Mouse (Mus musculus) midbrain, embryonic 15.5 days (tissue): ENCODE measurements around the gene B3gat1. TPM values are rescaled to one million over a fixed set of nuclear protein-coding genes. Genes with fewer than 3 reads are reported as not detected.

Experiments used
- ATAC-seq: fragments of 200-750 bp; cut with Nextera tagmentation; replicated peaks from 2 replicates; pipeline ENCODE4 v1.8.0; 2017; ENCODE audit warnings: moderate TSS enrichment
- H3K27ac ChIP-seq: fragments of 300-500 bp; sonication (generic); 2 replicates; pipeline ENCODE4 v1.5.1; 2015; ENCODE audit warnings: mild to moderate bottlenecking, inconsistent platforms
- H3K27me3 ChIP-seq: fragments of 300-500 bp; sonication (generic); replicated peaks from 2 replicates; pipeline ENCODE4 v1.6.1; 2015; ENCODE audit warnings: inconsistent platforms
- H3K36me3 ChIP-seq: fragments of 300-500 bp; sonication (generic); replicated peaks from 2 replicates; pipeline ENCODE4 v1.6.1; 2015; ENCODE audit warnings: inconsistent platforms
- H3K4me1 ChIP-seq: fragments of 300-500 bp; sonication (generic); 2 replicates; pipeline ENCODE4 v1.6.1; 2015; ENCODE audit warnings: inconsistent platforms
- H3K4me2 ChIP-seq: fragments of 300-500 bp; sonication (generic); 2 replicates; pipeline ENCODE4 v1.6.1; 2015; ENCODE audit warnings: inconsistent platforms, mild to moderate bottlenecking, moderate library complexity
- H3K4me3 ChIP-seq: fragments of 300-500 bp; sonication (generic); 2 replicates; pipeline ENCODE4 v1.5.1; 2015; ENCODE audit warnings: mild to moderate bottlenecking, inconsistent platforms
- H3K9ac ChIP-seq: fragments of 300-500 bp; sonication (generic); 2 replicates; pipeline ENCODE4 v1.6.1; 2015; ENCODE audit warnings: mild to moderate bottlenecking, inconsistent platforms
- H3K9me3 ChIP-seq: fragments of 300-500 bp; sonication (generic); 2 replicates; pipeline ENCODE4 v1.6.1; 2016; ENCODE audit warnings: inconsistent platforms
- whole genome bisulfite sequencing: fragments of 180-500 bp; shearing (Covaris S2); methylation state at CpG from one replicate; pipeline ENCODE4 v1.1.7; 2015; ENCODE audit warnings: mixed read lengths; 5-methylcytosine and 5-hydroxymethylcytosine counted together
- polyA plus RNA-seq: library from polyadenylated mRNA; unstranded; fragments of >200 nt; fragmentation: Nextera tagmentation; extraction: Ambion mirVana; gene quantifications from 2 replicates; pipeline ENCODE4 v1.2.1, GENCODE M21; 2015

The B3gat1 gene
- 44.6 and 45.7 TPM in 2 replicates for polyA plus RNA-seq

DNA sequence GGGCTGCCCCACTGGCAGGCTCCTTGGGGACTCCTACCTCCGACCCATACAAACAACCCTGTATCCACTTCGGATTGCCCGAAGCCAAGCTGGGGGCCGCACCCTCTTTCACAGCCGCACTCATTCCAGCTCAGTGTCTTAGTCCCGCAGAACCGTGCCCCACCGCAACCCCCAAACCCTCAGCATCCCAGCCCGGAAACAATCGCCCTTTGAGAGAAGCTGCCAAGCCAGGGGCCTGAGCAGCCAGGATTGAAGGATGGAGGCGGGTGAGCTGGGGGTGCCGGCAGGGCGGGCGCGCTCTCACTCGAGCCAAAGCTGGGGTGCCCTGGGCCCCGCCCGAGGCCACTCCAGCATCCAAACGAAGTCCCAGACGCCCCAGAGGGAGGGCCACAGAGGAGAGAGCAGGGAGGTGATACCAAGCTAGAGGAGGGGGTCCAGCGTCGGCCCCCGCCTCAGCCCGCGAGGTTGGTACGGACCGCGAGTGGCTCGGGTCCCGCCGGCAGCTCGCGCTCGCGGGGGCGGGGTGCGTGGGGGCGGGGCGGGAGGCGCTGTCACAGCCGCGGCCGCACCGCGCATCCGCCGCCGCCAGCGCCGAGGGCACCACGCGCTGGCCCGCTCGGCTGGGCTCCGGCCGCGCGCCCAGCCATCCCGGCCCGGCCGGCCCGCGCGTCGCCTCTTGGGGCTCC is at the start of gene B3gat1:
Gene B3gat1, plus strand, starts transcription at position 523 of the 686 bp plus-strand sequence.
- Histone ChIP-seq H3K36me3 (no peaks in the 10 kb centered on the region), H3K27ac (peak within 1 kb of the TSS; percentile 82), H3K9me3 (no peaks in the 10 kb centered on the region), H3K9ac (peak within 1 kb of the TSS; percentile 72), H3K4me3 (peak within 1 kb of the TSS; percentile 59), H3K4me1 (peaks cover 39% of the 10 kb centered on the region), H3K27me3 (no peaks in the 10 kb centered on the region), H3K4me2 (peak within 1 kb of the TSS; percentile 79)
- under 1% methylated on average over 64 of the region's 65 CpGs for WGBS
- ATAC-seq: peak; percentile 93

DNA sequence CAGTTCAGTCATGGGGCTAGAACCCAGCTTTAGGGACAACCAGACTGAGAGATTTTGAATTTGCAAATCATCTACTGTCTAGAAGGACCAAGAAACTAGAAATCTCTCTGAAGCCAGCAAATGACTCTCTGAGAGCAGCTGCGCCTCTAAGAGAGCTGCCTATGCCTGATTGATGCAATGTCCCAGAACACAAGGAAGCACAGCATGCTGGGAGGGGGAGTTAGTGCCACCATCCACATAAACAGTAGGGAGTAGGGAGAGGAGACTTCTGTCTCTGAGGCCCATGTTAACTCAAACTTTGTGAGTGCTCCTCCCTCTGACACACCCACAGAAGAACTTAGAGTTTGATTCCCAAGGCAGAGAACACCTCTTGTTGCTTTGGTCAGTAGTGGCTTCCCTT is 44.4 kb upstream of the B3gat1 start:
- H3K9me3 ChIP-seq: no peaks in the 10 kb centered on the region
- no peaks in the 10 kb centered on the region for H3K36me3 ChIP-seq
- H3K27ac ChIP-seq: no peak overlapping the region
- no peak overlapping the region for H3K4me2 ChIP-seq
- H3K4me1 ChIP-seq: no peaks in the 10 kb centered on the region
- WGBS: 86% methylated on average over 1 of the region's 1 CpGs
- H3K27me3 ChIP-seq: no peaks in the 10 kb centered on the region
- no peak overlapping the region for H3K4me3 ChIP-seq
- ATAC-seq: no peak
- H3K9ac ChIP-seq: no peak overlapping the region

DNA sequence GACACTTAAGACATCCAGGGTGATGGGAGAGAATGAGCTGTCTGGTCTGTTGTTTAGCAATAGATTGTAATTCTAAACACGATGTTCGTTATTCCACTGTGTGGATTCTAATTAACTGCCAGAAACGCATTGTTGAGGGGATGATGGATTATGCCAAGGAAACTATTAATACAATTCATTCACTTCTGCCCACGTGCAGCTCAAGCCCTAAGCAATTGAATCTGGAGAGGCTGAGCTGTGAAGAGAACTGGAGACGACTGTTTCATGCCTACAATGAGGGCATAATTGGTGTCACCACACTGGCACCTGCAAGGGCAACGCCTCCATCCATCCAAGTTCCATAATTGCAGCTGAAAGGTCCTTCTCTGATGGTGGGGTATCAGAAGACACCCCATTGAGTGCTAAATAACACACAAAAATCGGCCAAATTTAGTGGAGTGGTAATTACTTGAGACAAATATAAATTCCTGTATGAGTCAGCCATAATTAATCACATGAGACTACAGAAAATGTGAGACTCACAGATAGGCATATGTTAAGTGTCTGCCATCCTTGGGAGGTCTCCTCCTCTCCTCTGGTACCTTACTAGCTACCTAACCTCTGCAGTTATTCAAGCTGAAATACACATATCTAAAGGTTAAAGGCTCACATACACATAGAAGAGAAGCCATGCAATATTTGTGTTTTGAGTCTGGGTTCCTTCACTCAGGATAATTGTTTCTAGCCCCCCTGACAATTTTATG is 43.4 kb upstream of the B3gat1 start:
- H3K27ac ChIP-seq: no peak overlapping the region
- H3K4me1 ChIP-seq: no peaks in the 10 kb centered on the region
- no peak overlapping the region for H3K4me2 ChIP-seq
- H3K9ac ChIP-seq: no peak overlapping the region
- no peaks in the 10 kb centered on the region for H3K36me3 ChIP-seq
- no peaks in the 10 kb centered on the region for H3K9me3 ChIP-seq
- peak; percentile 89 for ATAC-seq
- no peak overlapping the region for H3K4me3 ChIP-seq
- no peaks in the 10 kb centered on the region for H3K27me3 ChIP-seq
- WGBS: 36% methylated on average over 7 of the region's 7 CpGs

DNA sequence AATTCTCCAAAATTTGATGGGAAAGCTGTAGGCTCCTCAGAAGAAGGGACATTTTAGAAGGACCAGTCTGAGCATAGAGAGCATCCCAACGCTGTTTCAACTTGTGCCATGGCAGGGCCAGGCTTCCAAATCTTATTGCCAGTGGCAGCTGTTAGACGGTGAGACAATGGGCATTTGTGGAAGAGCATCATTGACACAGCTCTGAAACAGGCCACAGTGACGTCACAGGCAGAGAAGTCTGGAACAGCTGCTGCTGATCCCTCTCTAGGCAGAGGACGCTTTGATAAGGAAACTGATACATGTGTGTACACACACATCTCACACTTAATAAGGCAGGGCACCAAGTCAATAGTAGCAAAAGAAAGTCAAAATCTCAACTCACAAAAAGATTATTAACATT is 40.9 kb upstream of the B3gat1 start:
- Histone ChIP-seq H3K4me2 (no peak overlapping the region), H3K4me3 (no peak overlapping the region), H3K9ac (no peak overlapping the region), H3K4me1 (no peaks in the 10 kb centered on the region), H3K9me3 (no peaks in the 10 kb centered on the region), H3K27me3 (no peaks in the 10 kb centered on the region), H3K36me3 (no peaks in the 10 kb centered on the region), H3K27ac (no peak overlapping the region)
- 68% methylated on average over 4 of the region's 4 CpGs for WGBS
- no peak for ATAC-seq

DNA sequence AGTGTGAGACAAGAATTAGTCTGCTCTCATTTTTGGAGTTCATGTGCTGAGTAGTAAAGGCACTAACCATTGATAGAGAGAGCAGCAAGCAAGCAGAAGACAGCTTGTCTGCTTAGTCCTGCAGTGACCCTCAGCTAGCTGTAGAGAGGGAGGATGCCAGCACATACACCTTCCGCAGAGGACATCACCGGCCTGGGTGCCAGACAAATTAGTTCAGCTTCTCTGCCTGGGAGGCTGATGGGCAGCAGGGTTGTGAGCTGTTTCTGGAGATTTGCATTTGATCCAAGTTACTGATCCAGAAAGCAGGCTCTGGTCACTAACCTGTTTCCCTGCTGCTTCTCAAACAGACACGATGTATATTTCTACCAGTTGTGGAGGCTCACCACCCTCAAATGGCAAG is 38.9 kb upstream of the B3gat1 start:
- Histone ChIP-seq H3K36me3 (no peaks in the 10 kb centered on the region), H3K9ac (no peak overlapping the region), H3K4me1 (no peaks in the 10 kb centered on the region), H3K27me3 (no peaks in the 10 kb centered on the region), H3K9me3 (no peaks in the 10 kb centered on the region), H3K4me2 (no peak overlapping the region), H3K27ac (no peak overlapping the region), H3K4me3 (no peak overlapping the region)
- 68% methylated on average over 3 of the region's 3 CpGs for WGBS
- no peak for ATAC-seq

DNA sequence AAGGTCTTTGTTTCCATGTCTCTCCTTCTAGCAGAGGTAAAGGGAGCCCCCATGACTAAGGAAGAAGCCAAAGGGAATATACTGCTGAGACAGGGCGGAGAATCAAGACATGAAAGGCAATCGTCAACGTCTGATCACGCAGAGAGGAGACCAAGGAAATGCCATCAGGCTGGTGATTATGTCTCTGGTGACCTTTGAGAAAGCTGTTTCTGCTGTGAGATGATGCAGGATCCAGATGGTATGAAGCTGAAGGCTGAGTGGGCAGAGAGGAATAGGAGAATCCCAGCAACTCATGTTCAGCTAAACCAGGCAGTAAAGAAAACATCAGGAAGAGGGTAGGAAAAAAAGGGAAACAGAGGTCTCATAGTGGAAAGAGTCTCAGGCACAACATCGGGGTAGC is 38.4 kb upstream of the B3gat1 start:
- no peak for ATAC-seq
- no peaks in the 10 kb centered on the region for H3K36me3 ChIP-seq
- no peaks in the 10 kb centered on the region for H3K27me3 ChIP-seq

DNA sequence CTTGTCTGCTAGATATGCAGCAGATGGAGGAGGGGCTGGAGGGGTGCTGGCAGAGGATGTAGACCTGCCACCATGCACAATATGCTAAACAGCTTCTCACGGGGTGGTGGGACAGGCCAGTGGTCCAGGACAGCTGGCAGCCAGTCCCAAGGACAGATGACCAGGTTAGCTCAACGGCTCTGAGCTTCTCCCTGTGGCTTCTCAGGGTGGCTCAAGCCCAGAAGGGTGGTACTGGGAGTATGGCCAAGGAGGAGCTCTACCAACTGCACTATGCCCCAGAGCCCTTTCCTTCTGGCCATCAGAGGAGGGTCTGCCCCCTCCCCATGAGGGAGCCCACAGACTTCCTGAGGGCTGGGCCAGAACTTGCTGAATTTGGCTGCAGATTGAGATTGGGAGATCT is 35.2 kb upstream of the B3gat1 start:
- Histone ChIP-seq H3K4me2 (no peak overlapping the region), H3K4me3 (no peak overlapping the region), H3K4me1 (no peaks in the 10 kb centered on the region), H3K27ac (no peak overlapping the region), H3K9me3 (no peaks in the 10 kb centered on the region), H3K27me3 (no peaks in the 10 kb centered on the region), H3K36me3 (no peaks in the 10 kb centered on the region), H3K9ac (no peak overlapping the region)
- 65% methylated on average over 2 of the region's 2 CpGs for WGBS
- no peak for ATAC-seq

More for the DNA sequence above, 38.4 kb upstream of the B3gat1 start:
- Histone ChIP-seq H3K4me2 (no peak overlapping the region), H3K4me3 (no peak overlapping the region), H3K27ac (no peak overlapping the region), H3K9ac (no peak overlapping the region), H3K9me3 (no peaks in the 10 kb centered on the region), H3K4me1 (no peaks in the 10 kb centered on the region)
- WGBS: 79% methylated on average over 5 of the region's 5 CpGs

DNA sequence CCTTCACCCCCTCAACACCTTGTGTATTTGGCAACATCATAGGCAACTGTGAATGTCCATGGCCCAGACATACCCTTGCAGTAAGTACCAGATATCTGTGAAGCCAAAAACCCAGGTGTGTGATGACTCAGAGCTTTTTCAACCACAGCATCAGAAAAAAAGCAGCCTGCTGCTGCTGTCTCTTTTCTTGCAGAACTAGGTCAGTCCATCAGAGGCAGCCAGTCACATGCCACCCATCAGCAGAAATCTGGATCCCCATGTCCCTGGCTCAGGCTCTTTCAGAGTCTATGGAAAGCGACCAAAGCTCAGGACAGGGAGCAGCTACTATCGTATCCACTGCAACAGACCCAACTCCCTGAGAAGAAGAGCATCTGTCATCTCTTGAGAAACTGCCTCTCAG is 33.2 kb upstream of the B3gat1 start:
- H3K4me1 ChIP-seq: no peaks in the 10 kb centered on the region
- no peak overlapping the region for H3K4me2 ChIP-seq
- no peak for ATAC-seq
- H3K36me3 ChIP-seq: no peaks in the 10 kb centered on the region
- no peaks in the 10 kb centered on the region for H3K27me3 ChIP-seq
- no peak overlapping the region for H3K4me3 ChIP-seq
- WGBS: 86% methylated on average over 2 of the region's 2 CpGs
- no peak overlapping the region for H3K27ac ChIP-seq
- H3K9me3 ChIP-seq: no peaks in the 10 kb centered on the region
- H3K9ac ChIP-seq: no peak overlapping the region

DNA sequence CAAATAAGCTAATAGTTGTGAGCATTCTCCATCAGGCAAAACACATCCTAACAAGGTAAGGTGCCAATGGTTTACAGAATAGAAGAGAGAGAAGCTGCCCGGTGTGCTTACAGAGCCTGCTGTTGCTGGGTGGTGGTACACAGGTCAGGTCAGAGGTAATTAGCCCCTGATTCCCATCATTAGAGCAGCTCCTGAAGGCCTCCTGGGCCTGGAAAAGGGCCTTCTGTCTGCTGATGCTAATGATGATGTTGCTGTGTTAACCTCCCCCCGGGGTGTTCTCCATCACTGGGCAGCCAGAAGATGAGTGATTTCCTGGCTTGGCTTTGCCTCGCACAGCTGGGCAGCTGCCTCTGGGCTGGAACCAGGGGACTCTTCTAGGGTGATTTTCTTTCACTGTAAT is 15.1 kb upstream of the B3gat1 start:
- Histone ChIP-seq H3K36me3 (no peaks in the 10 kb centered on the region), H3K4me1 (peaks cover 4% of the 10 kb centered on the region; the same call in 1 of the 2 replicates), H3K27me3 (no peaks in the 10 kb centered on the region), H3K9me3 (no peaks in the 10 kb centered on the region), H3K4me3 (no peak overlapping the region), H3K4me2 (no peak overlapping the region), H3K9ac (no peak overlapping the region), H3K27ac (no peak overlapping the region)
- ATAC-seq: peak; percentile 66
- 31% methylated on average over 3 of the region's 3 CpGs for WGBS

DNA sequence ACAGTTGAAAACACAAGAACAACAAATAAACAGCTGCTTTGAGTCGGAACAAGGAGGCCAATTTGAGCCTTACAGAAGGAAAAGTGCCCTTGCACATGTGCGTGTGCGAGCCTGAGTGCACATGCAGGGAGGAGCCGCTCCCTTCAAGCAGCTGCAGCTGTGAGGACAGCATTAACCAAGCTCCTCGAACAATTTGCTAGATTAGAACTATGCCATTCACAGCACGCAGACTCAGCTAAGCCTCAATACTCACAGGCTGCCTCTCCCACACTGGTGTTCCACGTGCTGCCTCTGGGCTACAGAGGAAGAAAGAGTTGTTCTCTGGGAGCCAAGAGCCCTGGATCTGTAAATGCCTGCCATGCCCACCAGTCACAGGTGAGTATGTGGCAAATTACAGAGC is 11.8 kb upstream of the B3gat1 start:
- Histone ChIP-seq H3K27me3 (no peaks in the 10 kb centered on the region), H3K4me2 (no peak overlapping the region), H3K4me3 (no peak overlapping the region), H3K4me1 (peaks cover 4% of the 10 kb centered on the region; the same call in 1 of the 2 replicates), H3K9ac (no peak overlapping the region), H3K27ac (no peak overlapping the region), H3K9me3 (no peaks in the 10 kb centered on the region), H3K36me3 (no peaks in the 10 kb centered on the region)
- no peak; the same call in 1 of the 2 replicates for ATAC-seq
- 36% methylated on average over 7 of the region's 7 CpGs for WGBS

DNA sequence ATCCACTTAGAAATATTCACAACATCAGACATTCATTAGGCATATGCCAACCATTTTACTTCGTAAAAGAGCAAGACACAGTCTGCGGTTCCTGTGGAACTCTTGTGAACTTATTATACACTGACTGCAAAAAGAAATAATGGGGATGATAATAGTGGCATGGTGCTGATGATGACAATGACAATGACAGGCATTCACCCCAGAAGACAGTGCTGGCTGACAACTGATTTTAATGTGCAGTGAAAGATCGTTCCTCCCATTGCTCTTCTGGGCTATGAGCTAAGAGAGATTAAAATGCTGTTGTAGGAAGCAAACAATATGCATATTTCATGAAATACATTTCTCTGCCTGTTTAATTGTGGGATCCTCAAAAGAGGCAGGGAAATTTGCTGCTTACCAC is 7.8 kb upstream of the B3gat1 start:
- no peak overlapping the region for H3K4me3 ChIP-seq
- no peak overlapping the region for H3K27ac ChIP-seq
- H3K9me3 ChIP-seq: no peaks in the 10 kb centered on the region
- H3K27me3 ChIP-seq: no peaks in the 10 kb centered on the region
- no peaks in the 10 kb centered on the region for H3K36me3 ChIP-seq
- H3K4me1 ChIP-seq: no peaks in the 10 kb centered on the region
- no peak overlapping the region for H3K4me2 ChIP-seq
- WGBS: 69% methylated on average over 3 of the region's 3 CpGs
- no peak overlapping the region for H3K9ac ChIP-seq
- ATAC-seq: no peak

DNA sequence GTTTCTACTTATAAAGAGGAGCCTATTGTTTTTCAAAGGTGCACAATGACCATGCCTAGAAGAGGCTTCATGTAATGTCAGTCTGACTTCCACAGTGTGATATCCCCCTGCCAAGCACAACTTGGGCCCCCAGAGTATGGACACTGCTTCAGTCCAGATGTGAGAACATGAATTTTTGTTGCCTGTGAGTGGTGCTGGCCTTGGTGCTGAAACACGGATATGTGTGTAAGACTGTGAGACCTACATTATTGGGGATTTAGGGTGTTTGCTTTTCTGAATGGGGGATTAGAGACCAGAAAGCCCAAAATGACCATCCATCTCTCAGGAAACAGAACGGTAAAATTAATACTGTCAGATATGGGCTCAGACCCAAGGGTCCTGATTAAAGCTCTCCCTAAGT is 6.1 kb upstream of the B3gat1 start:
- H3K4me1 ChIP-seq: no peaks in the 10 kb centered on the region
- H3K36me3 ChIP-seq: no peaks in the 10 kb centered on the region
- H3K4me3 ChIP-seq: no peak overlapping the region
- WGBS: 39% methylated on average over 2 of the region's 2 CpGs
- no peak for ATAC-seq
- H3K27ac ChIP-seq: no peak overlapping the region
- H3K9ac ChIP-seq: no peak overlapping the region
- no peak overlapping the region for H3K4me2 ChIP-seq
- H3K9me3 ChIP-seq: no peaks in the 10 kb centered on the region
- H3K27me3 ChIP-seq: no peaks in the 10 kb centered on the region

DNA sequence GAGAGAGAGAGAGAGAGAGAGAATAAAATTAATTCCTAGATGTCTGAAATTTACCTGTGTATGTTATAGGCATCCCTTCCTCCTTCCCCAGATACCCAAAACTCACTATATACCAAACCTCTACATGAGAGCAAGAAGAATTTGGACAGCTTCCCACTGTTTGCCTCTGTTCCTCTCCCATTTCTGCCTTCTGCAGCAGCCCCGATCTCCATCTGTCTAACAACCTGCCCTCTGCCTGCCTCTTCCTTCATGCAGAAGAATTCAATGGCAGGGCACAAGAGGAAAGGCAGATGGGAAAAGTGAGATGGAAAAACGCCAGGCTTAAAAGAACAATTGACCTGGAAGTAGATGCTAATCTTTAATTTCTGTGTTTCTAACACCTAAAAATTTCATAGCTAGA is 5.0 kb upstream of the B3gat1 start:
- Histone ChIP-seq H3K27ac (no peak overlapping the region), H3K4me2 (no peak overlapping the region), H3K9ac (no peak overlapping the region), H3K4me3 (no peak overlapping the region), H3K27me3 (no peaks in the 10 kb centered on the region), H3K36me3 (no peaks in the 10 kb centered on the region), H3K9me3 (no peaks in the 10 kb centered on the region), H3K4me1 (peaks cover 4% of the 10 kb centered on the region)
- 71% methylated on average over 2 of the region's 2 CpGs for WGBS
- ATAC-seq: no peak
